Mouse (Mus musculus): ENCODE data around the gene Hdac9.

GRCm38 (mm10) chr12:34835493-34835892, 81.4 kb downstream of the Hdac9 start:
- no peak for TF ChIP-seq CTCF (IDR thresholded peaks at IDR 0.05; ENCODE audit: low read depth, low read length)
- no peak for TF ChIP-seq POLR2A (IDR thresholded peaks at IDR 0.05; ENCODE audit: extremely low read depth, insufficient read depth, low read length)

Data from liver, adult 2 months (tissue).